Mouse (Mus musculus) common myeloid progenitor, adult 5-6 weeks (primary cell): ENCODE measurements around the gene Adamtsl1. TPM values are rescaled to one million over a fixed set of nuclear protein-coding genes. Genes with fewer than 3 reads are reported as not detected.

Experiments used
- ATAC-seq: replicated peaks from 2 replicates; pipeline ENCODE4 v1.8.0; 2016; ENCODE audit warnings: low read depth, mild to moderate bottlenecking, moderate TSS enrichment, inconsistent platforms; ENCODE audit not compliant: poor library complexity, severe bottlenecking
- total RNA-seq: library from RNA; stranded (forward); fragments of 200-1000, 187-1606 nt; gene quantifications from 2 replicates; pipeline ENCODE4 v1.2.3, GENCODE M21; 2017

The Adamtsl1 gene
- total RNA-seq, 1 experiment from 2014 or later: 0.23 TPM

DNA sequence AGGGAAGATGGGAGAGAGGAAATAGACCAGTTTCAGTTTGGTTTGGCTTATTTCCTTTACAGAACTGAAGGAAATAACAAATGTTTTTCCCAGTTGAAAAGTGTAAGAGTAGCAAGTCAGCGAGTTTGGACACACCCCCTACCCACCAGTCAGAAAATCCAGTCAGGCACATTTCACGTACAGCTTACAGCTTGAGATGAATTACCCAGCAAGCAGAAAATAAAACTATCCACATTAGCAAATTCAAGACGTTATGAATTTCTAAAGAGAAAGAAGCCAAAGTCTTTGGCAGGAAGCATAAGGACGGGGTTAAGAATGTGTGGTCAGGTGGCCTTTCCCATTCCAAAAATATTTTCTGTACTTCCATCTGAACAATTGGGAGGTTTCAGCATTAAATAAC is 838.1 kb downstream of the Adamtsl1 start:
- ATAC-seq: no peak

DNA sequence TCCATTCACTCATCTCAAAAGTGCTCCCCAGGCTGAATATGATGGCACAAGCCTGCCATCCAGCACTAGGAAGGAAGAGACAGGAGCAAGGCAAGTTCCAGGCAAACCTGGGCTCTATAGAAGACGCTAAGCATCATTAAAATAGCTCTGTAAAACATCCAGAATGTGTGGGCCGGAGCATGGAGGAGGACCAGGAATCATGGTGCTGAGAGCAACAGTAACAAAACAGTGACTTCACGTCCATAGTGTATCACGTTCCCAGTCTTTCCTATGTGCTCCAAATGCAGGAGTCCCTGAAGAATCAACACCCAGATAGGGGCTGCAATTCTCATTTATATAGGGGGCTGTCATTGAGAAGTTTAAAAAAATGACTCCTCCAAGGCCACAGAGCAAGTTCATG is 839.6 kb downstream of the Adamtsl1 start:
- no peak for ATAC-seq

DNA sequence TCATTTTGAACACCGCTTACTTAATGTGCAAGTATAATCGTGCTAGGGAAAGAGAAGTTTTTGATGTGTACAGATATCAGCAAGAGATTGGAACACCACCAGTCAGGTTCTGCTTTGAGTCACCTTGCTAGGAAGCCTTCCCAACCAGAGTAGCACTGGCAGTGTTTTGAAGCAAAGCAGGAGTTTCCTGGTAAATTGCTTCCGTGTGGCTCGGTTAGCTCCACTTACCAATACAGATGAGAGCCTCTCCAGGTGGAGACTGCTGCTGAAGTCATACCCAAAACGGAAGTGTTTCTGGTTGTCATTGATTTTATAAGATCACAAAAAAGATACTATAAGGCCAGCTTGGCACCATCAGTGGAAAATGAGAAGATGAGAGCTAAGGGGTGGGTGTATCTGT is 845.4 kb downstream of the Adamtsl1 start:
- no peak for ATAC-seq

DNA sequence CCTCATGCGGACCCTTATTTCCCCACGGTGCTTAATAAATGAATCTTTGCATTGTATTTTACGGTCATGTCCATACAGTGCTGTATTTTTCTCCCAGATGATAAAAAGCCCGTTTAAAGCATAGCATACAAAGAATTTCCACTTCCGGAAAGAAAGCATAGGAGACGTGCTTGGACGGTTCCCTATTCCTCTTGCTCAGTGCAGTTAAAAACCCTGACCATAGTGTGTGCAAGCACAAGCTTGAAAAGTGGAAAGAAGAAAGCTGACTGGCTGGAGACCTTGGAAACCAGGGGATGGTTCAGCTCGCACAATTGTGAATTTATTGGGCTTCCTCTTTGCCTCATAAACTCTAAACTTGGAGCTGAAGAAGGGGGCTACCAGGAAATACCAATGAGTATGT is 855.1 kb downstream of the Adamtsl1 start:
- ATAC-seq: no peak

DNA sequence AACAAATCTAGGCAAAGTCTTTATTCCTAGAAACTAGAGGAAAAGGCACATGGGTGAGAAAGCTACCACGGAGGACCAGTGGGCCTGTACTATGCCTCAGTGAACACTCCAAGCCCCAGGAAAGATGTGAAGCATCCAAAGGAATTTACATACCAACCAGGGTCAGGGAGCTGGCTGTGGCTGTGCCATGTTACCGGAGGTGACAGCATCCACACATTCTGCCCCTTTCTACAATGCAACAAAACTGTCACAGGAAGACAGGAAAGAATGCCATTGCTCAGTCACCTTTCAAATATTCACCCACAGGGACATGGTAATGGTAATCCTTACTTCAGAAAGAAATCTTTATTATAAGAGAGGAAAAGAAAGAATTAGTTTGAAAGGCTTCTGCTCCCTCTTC is 859.2 kb downstream of the Adamtsl1 start:
- ATAC-seq: no peak

DNA sequence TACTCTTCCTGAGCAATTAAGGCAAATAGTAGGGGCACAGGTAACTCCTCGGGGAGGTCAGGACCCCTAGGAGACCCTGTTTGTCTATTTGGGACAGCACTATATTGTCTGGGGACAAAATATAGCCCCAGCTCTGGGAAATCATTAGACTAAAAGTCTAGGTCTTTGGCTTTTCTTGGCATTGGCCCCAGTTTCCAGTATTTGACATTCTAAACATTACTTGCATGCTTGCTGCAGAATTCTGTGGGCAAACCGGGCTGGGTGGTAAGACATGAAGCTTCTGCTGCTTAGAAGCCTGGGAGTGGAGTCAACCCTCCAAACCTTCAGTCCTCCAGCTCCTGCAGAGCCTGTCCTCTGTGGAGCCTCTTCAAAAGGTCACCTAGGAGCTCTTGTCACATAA is 869.2 kb downstream of the Adamtsl1 start:
- no peak for ATAC-seq

DNA sequence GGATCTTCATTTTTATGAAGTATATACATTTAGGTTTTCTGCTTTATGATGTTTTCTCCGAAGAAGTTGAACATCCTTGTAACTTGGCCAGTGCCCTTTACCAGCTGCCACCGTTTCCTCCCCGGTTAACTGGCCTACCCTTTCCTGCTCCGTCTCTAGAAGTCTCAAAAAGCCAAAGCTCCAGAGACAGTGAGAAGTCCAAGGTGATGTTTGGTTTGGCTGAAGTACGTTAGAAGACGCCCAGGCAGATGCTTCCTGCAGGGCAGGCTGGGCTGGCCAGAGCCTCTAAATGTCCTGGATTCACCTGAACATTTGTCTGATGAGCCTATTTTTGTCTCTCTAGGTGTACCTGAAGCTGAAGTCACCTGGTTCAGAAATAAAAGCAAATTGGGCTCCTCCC is 871.1 kb downstream of the Adamtsl1 start:
- no peak for ATAC-seq

DNA sequence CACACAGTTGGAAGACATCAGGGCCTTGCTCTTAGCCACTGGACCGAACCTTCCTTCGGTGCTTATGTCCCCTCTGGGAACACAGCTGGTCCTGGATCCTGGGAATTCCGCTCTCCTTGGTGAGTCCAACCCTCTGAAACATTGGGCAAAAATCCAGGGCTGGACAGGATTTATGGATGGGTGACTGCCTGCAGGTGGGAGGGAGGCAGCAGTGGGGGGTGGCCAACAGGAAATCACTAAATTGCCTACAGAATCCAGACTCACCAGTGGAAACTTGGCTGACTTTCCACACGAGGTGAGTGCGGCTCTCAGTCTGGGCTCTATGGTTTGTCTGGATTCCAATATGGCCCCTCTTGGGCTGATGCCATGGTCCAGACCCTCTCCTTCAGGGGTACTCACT is 874.5 kb downstream of the Adamtsl1 start:
- ATAC-seq: no peak

DNA sequence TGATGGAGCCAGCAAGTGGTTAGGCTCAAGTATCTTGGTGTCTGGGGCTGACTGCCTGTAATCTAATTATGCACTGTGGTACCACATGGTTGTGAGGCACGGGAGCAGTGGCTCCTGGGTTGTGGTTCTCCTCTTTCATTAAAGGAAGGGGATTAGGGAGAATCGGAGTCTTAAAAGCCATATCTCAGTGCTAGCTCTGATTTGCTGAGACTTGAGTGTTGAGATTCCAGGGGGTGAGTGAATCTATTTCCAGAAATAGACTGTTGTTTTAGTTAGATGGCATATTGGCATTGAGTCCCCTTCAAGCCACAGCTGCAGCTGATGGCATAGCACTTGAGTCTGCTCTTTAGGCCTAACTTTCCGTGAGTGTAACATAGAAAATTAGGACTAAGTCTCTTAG is 877.2 kb downstream of the Adamtsl1 start:
- ATAC-seq: no peak

DNA sequence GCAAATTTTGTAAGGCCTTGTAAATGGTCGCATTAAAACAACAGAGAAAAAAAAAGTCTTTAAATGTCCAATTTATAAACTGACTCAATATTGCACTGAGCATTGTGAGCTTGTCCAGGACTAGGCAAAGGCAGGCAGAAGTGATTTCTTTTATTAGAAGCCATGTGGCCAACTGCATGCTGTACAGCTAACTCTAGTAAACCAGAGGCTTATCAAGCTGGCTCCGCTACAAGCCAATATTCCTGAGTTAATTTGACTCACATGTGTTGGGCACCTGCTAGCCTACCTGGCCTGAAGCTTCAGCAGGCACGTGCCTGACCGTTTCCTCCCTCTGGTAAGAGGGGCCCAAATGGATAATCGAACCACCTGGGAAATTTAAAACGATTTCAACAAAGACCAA is 881.7 kb downstream of the Adamtsl1 start:
- no peak for ATAC-seq

DNA sequence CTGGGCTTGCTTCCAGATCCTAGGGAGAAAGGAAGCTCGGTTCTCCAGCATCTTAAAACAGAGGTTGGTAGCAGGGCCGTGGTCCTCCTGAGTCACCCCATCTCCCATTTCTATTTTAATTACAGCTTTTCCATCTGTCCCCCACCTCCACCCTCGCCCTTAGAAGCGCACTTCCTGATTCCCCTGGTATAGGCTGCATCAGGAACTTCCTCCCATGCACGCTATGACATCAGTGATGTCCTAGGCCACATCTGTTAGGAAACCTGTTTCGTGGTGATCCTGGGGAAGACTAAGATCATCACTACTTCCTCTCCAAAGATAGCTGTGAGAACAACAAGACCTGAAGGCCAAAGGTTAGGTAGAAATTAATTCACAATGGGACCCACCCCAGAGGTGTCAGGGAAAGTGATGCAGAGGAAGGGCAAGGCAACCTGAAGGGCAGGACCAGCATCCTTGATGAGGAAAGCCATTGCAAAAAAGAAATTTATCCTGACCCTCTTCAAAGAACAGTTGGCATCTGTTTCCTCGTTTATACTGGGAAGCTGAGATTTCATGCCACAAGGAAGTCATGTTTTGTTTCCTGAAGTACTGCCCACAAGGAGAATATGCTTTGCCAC is 882.8 kb downstream of the Adamtsl1 start:
- ATAC-seq: no peak

DNA sequence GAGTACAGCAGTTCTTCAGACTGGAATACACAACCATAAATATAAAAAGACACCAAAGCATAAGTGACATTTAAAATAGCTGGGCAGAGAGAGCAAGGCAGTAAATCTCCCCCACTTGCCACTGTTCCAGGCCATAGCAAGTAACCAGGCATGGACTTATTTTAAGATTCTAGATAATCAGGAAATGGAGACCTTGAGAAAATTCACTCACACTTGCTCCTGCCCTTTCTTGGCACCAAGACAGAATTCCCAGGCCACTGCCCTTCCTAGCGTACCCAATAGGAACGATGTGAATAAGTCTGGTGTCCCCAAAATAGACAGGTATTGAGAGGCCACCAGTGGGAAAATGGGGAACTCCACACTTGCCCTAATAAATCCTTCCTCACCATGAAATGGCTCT is 883.5 kb downstream of the Adamtsl1 start:
- ATAC-seq: no peak

DNA sequence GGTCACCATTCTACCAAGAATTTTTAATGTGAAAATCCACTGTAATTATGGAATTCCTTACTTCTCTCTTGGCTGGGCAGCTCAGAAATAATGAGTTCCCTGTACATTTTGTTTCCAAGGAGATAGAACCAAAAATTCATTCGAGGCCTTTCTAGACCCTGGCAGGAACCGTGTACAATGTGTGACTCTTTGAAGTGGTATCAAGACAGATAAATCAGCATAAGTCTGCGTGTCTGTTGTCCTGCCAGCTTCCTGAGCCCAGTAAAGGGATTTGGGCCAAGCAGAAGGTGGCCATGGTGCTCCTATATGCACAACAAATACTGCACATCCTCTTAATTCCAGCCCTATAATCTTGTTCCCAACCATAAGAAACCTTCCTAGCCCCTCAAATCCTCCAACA is 887.1 kb downstream of the Adamtsl1 start:
- ATAC-seq: no peak

DNA sequence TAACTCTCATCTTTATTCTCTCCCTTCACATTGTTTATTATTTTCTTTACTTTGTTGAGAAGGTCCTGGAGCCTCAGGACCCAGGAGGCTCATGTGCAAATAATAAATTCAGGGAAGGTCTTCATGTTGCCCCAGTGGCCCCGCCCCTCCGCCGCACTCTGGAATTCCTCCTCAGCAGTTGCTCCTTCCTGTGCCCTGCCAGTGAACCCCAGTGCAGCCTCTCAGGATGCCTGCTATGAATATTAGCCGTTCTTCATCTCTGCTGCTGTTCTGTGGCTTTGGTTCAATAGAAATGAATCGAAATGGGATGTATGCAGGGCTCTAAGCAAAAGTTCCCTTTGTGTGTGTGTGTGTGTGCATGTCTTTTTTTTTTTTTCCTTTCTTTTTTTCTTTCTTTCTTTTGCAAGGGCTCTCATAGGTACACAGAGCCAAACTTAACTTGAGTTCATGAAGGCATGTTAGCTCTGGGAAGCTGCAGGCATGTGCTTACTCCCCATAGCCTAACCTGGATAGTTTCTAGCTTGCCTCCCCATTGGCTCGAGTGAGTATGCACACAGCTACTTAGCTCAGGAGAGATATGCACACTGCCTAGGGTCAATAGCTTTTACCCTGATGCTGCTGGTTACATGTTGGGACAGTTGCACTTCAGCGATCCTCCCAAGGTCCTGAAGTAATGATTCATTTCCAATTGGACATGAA is 892.7 kb downstream of the Adamtsl1 start:
- ATAC-seq: no peak

DNA sequence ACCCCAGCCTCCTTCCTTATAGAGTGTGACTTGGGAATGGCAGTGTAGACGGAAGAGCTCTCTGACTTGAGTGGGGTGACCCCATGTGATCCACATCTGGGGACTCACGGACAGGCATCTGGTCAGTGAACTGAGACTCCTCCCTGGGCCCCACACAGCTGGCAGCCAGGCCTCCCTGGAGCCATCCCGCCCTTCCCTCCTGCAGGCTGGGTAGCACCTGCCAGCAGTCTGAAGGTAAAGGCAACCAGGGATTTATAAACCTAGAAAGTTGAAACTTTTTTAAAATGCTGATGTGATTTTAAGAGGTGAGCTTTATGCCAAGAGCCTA is 893.2 kb downstream of the Adamtsl1 start:
- no peak for ATAC-seq

DNA sequence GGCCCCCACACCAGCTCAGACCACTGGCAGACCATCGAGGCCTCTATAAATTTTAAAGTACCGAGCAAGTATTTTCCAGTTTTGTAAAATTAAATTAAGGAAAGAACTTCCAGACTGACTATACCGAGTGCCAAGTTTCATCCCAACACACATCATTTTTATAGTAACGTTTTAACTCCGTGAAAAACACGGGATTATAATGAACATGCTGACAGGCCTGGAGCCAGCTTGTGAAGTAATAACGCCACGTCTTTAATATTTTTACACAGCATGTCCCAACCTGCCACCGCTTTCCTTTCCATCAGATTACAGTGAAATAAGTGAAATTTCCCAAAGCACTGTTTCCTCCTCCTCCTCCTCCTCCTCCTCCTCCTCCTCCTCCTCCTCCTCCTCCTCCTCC is 894.4 kb downstream of the Adamtsl1 start:
- no peak for ATAC-seq

DNA sequence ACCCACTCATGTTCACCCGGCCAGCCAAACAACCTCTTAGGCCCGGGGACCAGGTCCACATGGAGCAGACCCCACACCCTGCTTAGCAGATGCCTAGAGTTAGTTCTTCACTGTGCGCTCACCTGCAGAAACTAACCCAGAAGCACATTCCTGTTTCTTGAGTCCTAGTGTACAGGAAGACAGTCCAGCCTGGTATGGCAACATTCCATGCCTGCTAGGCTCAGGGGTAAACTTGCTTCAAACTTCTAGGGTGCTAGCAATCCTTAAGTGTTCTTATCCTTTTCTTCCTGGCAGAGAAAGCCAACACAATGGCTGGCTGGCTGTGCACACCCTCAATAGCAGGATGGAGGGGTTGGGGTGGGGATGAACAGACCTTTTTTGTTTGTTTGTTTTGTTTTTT is 897.0 kb downstream of the Adamtsl1 start:
- no peak for ATAC-seq

DNA sequence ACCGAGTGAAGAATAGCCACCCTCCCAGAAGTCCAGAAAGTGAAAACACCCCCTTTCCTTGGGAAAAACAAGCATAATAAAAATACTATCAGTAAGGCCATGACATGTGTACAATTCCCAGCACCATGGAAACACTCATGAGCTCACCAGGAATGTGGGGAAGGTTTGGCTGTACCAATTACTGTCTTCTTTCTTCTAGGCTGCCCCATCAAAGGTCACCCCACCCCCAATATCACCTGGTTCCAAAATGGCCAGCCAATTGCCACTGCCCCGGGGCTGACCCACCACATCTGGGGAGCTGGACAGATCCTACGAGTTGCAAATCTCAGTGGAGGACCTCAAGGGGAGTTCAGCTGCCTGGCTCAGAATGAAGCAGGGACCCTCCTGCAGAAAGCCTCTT is 899.4 kb downstream of the Adamtsl1 start:
- ATAC-seq: no peak

DNA sequence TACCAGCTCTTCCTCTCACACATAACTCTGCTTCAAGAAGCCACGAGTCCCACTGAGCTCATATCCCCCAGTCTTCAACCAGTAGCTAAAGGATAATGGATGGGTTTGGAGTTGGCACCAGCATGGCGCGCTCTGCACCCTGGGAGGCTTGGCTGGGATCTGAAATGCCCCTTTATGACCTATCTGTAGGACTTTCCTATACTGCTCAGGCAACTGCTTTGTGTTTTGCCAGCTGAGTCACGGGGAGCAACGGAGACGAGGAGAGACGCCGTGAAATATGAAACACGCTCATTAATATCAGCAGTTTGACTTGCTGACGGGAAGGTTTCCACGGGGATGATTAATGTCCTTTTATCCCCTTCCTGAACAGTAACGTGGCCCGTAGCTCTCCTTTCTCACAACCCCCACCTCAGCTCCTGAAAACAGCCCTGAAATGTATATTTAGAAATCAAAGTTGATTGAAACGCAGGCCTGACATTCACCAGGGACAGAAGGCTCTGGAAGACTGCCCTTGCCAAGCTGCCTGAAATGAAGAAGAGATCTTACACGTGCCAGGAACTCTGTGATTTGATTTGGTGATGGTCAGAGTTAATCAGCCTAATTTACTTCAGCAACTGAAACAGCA is 902.5 kb downstream of the Adamtsl1 start:
- no peak for ATAC-seq

DNA sequence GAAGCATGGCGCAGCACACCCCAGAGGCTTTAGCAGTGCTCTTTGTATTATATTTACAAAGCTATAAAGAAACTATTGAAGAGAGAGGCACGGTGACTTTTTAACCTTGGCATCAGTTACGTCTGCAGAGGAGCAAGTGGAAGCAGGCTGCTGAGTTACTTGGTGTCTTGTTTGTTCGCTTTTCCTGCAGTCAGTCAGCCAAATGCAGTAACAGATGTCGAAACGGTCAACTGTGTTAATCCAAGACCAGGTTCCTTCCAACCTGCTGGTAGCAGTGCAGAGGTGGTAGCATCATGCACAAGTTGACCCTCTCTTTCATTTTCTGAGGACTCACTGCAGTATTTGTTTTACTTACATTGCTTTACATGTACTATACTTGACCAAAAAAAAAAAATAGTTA is 908.6 kb downstream of the Adamtsl1 start:
- ATAC-seq: no peak

DNA sequence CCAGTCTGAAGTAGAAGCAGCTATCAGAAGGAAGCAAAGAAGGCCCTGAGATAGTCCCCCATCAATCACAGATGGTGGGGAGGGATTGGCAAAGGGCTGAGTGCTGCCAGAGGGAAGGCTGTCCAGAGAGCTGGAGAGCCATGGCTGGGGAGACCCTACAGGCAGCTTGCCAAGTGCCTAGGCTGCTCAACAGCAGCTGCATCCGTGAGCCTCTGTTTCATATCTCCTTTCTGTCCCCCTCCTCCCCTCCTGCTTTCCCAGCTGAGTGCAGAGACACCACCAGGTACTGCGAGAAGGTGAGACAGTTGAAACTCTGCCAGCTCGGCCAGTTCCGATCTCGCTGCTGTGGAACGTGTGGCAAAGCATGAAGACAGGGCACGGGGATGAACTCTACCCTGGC is 911.6 kb downstream of the Adamtsl1 start:
- ATAC-seq: no peak

DNA sequence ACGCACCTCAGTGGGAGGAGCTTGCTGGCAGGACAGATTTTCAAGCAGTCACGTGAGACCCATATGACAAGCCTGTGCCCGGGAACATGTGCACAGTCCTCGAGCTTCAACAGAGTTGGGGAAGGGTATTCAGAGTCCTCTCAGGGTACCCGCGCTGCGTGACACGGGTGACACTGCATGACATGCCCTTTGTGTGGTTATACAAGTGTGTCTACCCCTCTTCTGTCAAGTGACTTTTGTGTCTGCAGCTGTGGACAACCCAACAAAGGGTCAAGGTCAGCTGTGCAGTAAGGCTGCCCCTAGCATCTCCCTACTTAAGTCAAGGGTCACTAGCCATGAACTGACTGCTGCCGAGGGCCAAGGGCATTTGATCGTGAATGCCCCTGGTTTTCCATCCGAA is 912.6 kb downstream of the Adamtsl1 start:
- ATAC-seq: no peak
